Mouse (Mus musculus): ENCODE results near the gene Pitpnm3. TPM values are rescaled to one million over a fixed set of nuclear protein-coding genes. Genes with fewer than 3 reads are reported as not detected.

Pitpnm3 gene
- total RNA-seq (2023) = 0.15 TPM

DNA sequence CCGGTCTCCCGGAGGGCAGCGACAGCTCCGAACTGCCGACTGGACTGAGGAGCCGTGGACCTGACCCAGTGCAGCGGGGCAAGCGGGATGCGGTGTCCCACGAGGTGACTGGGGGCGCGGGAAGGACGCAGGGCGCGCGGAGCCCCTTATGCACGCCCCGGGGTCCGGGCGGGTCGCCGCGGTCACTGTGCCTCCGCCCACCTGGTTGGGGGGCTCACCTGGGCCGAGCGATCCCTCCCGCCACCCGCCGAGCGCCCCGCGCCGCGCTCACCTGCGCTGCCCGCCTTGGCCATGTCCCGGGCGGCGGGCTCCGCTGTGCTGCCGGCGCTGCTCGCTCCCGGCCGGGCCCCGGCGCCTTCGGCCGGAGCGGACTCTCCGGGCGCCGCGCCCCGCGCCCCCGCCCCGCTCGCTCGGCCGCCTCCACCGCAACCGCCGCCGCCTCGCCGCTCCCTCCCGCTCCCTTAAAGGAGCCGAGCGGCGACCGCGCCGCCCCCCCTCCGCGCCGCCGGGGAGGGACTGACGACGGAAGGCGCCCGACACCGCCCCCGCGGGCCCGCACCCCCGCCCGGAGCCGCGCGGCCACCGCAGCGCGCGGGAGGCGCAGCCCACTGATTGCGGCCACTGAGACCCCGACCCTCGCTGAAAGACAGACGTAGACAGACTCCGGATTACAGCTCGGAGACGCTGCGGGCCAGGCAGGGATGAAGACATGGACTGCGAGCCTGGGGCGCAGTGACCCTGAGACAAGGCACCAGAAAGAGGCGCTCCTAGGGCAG, at the start of gene Pitpnm3:
Pitpnm3 (minus strand) TSS at position 396 of the 776 bp plus-strand sequence.

GRCm38 (mm10) chr11:72041768-72042607, 93.6 kb downstream of the Pitpnm3 start, which contains the start of gene Pimreg:
Gene Pimreg, plus strand, starts transcription at chr11:72042032.

DNA sequence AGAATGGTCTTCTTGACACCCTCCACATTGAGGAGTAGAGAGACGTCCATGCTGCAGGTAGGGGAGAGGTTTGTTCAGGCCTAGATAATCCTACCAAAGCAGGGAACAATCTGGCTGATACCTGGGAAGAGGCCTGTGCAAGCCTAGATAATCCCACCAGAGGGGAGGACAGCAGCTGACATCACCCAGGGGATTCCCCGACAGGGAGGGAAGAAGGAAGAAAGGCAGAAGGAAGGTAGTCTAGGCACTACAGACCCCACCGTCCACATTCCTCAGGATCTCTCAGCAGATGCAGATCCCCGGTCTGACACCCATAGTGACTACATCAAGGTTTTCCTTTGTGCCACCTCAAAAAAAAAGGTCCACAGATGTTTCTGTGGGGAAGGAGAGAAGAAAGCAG, 98.2 kb downstream of the Pitpnm3 start, which contains the start of gene Aipl1:
Aipl1 (minus strand) TSS at position 101 of the 400 bp plus-strand sequence.

Other genes starting within 250 kb of the Pitpnm3 start
- not detected for gene Aipl1, start 98.3 kb downstream of the Pitpnm3 start, total RNA-seq (2023)
- gene Pimreg, start 93.7 kb downstream of the Pitpnm3 start, total RNA-seq (2023) = 0.50 TPM
- gene Gm43951, start 71.1 kb upstream of the Pitpnm3 start, total RNA-seq (2023) = 0.70 TPM
- 11.8 TPM for gene 4933427D14Rik, start 71.7 kb upstream of the Pitpnm3 start, total RNA-seq (2023)
- 23.4 TPM for gene Txndc17, start 71.8 kb upstream of the Pitpnm3 start, total RNA-seq (2023)
- gene Med31, start 79.8 kb upstream of the Pitpnm3 start, total RNA-seq (2023) = 19.5 TPM
- gene Slc13a5, start 131.4 kb upstream of the Pitpnm3 start, total RNA-seq (2023) = not detected
- 31.4 TPM for gene Xaf1, start 165.9 kb upstream of the Pitpnm3 start, total RNA-seq (2023)
- not detected for gene Fbxo39, start 178.7 kb upstream of the Pitpnm3 start, total RNA-seq (2023)
- not detected for gene Tekt1, start 226.7 kb upstream of the Pitpnm3 start, total RNA-seq (2023)